Mouse (Mus musculus): ENCODE measurements at regions not wholly inside any gene's neighbourhood (a gene's known extent, or its start where the extent isn't known, plus 50 kb on each side); places are given as distances from the start of the nearest gene placed in this dataset.
A peak's percentile ranks its signal among the peaks of the same experiment; 100 is the strongest.

DNA sequence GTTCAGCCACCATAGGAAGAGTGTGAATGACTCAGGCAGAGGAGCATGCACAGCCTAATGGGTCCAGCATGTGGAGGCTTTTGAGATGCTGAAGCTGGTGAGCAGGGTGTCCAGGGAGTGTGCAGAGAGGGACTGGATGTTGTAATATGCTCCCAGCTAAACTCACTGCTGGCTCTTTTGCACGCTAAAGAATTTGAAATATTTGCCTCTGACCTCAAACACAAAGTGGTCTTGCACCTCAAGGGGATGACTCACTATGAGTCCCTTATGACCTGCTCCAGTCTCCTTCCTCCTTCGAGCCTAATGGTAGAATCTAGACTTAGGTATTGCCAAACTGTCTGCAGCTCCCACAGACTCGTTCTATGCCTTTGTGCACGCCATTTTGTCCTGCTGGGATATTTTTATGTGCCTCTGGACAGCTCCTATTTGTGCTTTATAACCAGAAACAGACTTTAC, 55.0 kb upstream of the Slit3 start:
- DNase-seq (ENCODE audit: inconsistent ontology term) = peak; percentile 83

DNA sequence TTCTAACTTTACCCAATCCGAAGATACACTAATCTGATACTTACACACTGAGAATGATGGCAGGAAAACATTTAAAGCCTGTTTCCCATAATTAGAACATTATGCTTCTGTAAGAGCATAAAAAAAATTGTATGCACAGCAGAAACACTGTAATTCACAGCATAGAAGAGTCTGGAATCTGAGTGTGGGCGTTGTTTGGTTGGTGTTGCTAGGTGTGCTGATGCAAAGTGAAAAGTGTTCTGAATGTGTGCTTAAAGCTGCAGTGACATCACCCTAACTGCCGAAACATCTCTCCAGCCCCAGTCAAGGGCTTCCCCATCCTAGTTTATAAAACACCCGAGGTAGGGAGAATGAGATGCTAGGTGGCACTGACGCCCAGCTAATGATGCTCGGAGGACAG, 63.2 kb upstream of the Slit3 start:
- DNase-seq (ENCODE audit: inconsistent ontology term) = no peak

- DNase-seq (ENCODE audit: inconsistent ontology term) = no peak
Observed at GRCm38 (mm10) chr11:35055496-35056125, 65.4 kb upstream of the Slit3 start.

DNA sequence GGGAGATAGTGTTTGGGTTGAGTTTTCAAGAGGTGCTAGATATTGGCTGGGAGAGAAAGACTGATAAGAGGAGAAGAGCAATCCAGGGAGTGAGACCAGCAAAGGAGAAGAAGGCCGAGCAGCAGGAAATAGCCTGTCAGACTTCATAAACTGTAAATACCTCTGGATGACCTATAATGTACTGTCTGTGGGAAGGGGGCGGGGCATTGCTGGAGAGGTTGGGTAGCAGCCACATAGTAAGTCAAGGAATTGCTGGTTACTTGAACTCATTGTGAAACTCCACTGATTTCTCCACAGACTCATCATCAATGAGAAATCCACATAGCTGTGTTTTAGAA, 67.4 kb upstream of the Slit3 start:
- peak; percentile 40 for DNase-seq (ENCODE audit: inconsistent ontology term)

DNA sequence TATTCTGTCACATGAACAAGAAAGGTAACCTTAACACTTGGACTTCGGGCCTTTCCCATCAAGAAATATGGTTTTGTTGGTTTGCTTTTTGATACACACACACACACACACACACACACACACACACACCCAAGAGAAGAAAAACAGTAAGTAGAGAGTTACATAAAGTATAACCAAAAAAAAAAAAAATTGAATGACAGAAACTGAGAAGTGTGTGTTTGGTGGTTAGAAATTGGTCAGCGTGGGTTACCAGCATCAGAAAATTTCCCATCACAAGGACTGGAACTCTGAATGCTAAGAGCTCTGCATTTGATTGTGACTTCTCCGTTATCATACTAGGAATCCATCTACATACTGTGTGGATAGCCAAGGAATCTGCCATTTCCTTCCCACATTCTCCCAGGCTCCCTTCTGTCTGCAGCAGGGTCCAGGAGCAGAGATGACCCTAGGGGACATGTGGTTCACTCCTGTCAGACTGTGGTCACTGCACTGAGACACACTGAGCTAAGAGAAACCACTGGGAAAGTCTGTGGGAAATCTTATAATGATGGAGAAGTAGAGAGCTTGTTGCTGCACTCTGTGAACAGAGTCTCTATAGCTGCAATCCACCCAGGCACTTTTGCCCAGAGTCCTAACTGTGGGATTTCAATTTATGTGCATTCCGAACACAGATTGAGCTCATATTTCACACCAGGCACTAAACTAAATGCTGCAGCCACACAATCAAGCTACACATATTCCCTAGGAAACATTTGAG, 68.0 kb upstream of the Slit3 start:
- DNase-seq (ENCODE audit: inconsistent ontology term) = no peak

GRCm38 (mm10) chr11:35049663-35050215, 71.3 kb upstream of the Slit3 start:
- no peak for DNase-seq (ENCODE audit: inconsistent ontology term)

DNA sequence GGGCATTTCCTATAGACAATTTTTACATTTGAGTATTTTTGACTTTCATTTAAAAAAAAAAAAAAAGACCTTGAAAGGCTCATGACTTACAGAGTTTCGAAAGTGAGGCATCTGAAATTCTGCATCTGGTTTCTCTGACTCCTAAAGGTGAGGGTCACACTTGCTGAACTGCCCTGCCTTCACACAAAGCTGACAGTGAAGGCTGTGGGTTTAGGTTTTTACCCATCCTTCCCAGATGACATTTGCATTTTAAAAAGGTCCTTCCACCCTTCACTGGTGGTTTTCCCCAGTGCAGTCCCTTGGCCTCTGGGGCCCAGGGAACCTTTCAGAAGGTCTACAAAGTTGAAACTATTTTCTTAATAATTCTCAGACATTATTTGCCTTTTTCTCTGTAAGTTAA, 76.4 kb upstream of the Slit3 start:
- DNase-seq (ENCODE audit: inconsistent ontology term) = no peak

DNA sequence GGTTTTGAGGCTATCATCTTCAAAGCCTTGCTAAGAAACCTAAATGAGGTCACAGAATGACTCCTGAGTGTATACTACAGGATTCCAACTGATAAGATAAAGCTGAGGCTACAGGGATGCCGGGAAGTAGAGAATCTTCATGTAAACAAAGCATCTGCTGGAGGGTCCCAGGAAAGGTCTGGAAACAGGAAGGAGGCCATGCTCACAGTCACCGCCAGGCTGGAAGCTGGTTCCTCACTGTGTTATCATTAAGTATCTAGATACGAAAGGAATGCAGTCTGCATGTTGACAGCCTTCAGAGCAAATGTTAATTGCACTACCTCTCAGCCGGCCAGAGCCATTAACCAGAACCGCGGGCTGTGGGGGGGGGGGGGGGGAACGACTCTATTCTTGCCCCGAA, 96.6 kb upstream of the Slit3 start:
- peak; percentile 4 for DNase-seq (ENCODE audit: inconsistent ontology term)

- no peak for DNase-seq (ENCODE audit: inconsistent ontology term)
Observed at GRCm38 (mm10) chr11:35023813-35024212, 97.2 kb upstream of the Slit3 start.

DNA sequence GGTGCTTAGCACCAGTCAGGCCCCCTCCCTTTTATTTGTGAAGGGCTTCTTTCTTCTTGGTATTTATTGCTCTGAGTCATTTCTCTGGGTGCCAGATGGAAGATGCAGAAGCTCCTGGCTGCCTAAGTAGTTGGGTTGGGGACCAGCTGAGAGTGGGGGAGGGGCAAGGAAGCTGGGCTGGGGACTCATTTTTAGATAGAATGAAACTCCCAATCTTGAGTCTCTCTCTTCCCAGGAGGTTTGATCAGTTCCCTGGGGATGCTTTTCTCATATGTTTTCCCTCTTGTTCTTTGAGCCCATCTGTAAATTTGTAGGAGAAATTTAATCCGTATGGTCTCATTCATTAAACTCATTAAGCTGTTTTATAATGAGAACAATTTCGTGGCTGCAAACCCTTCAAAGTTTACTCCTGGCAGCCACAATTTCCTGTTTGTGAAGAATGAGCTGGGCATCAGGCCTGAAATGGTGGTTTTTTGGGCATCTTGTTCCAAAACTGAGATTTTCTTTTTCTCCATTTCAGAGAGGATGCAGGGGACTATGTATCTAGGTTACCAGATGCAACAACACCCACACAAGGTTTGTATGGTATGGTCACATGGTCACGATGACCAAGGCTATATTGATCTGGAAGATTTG, 98.9 kb upstream of the Slit3 start:
- peak; percentile 64 for DNase-seq (ENCODE audit: inconsistent ontology term)

GRCm38 (mm10) chr11:35016998-35017397, 104.0 kb upstream of the Slit3 start:
- no peak for DNase-seq (ENCODE audit: inconsistent ontology term)

DNA sequence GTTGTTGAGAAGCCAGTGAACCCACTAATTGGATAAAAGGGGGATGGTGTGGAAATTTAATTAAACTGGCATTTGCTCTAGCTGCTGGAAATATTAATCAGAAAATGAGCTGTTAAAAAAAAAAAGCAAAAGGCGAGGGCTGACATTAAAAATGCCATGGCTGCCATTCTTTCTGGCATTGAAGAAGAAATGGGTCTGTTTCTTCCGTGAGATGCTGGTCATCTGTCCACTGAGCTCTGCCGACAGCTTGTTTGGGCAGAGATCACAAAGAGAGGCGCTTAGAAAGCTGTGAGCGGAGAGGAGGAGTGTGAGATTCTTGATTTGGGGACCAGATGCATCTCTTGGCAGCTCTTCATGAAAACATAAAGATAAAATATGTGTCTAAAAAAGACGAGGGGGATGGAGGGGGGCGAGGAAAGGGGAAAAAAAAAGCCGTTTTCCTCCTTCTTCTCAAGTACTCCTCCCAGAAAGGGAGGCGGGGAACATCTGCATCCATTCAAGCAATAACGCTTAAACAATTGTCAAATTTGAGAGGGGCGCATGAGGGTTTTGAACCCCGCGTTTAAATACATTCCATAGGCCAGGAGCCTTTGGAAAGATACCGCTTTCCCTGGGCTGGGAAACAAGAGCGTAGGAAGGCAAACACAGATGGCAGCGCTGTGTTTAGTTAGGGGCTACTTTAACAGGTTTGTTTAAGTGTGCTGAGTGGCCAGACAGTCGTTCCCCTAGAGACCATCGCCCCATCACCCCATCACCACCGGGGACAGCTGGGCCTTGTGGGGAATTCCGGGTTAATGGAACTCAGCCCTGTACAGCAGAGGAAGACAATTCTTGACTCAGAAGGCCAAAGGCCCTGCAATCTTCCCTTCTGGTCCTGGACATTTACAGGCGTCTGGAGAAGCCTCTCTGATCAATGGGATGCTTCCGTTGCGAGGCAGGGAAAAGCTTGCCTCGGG, 109.2 kb upstream of the Slit3 start:
- DNase-seq (ENCODE audit: inconsistent ontology term) = peak; percentile 22

- DNase-seq (ENCODE audit: inconsistent ontology term) = no peak
Observed at GRCm38 (mm10) chr11:35006773-35007567, 114.1 kb upstream of the Slit3 start.

DNA sequence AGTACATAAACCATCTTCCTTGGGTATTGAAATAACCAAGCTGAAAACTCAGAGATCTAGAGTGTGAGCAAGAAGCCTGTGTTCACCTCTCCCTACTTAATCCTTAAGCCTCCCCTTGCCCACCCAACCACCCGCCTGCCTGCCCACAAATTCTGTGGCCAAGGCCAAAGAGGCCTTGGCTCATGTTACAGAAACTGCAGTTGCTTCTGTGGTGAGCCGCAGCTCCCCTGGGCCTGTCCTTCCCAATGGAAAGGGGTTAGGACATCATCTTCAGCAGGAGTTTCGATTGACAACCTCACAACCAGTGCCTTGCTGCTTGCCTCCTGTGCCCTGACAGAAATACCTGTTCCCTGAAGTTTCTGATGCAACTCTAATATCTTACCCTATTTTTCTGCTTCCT, 115.9 kb upstream of the Slit3 start:
- no peak for DNase-seq (ENCODE audit: inconsistent ontology term)

- no peak for DNase-seq (ENCODE audit: inconsistent ontology term)
Observed at GRCm38 (mm10) chr11:35004431-35004830, 116.6 kb upstream of the Slit3 start.

DNA sequence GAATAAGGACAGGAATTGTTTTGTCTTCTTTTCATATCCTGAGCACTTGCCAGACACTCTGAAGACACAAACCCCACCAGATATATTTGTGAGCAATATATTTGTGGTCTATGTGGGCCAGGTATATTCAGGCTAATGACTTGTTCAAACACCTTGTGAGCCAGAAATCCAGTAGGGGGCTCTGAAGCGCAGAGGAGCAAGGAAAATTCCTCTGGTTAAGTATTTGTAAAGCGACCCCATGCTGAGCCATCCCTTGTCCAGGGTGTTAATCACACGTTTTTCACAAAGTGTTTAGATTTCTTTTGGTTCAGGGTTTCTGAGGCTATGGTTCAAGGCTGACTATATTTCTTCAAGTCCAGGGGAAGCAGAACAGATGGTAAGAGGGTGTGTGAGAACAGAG, 117.1 kb upstream of the Slit3 start:
- no peak for DNase-seq (ENCODE audit: inconsistent ontology term)

GRCm38 (mm10) chr11:34997906-34998305, 123.1 kb upstream of the Slit3 start:
- no peak for DNase-seq (ENCODE audit: inconsistent ontology term)

DNA sequence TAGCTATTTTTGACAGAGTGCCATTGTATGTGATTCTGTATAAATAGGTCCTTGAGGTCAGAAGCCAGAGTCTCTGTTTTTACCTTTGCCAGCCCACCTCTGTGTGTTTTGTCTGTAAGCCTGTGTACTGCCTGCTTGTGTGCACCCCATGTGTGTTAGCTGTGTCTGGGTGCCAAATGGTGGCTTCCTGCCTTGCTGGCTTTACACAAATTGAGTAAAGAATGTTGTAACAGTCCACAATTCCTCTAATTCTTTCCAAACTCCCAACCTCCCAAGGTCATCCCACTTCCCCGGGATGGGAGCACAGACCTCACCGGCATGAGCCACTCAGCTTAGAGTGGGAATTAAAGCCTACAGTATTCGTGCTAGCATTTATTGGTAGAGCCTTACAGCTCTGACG, 125.5 kb upstream of the Slit3 start:
- DNase-seq (ENCODE audit: inconsistent ontology term) = no peak

DNA sequence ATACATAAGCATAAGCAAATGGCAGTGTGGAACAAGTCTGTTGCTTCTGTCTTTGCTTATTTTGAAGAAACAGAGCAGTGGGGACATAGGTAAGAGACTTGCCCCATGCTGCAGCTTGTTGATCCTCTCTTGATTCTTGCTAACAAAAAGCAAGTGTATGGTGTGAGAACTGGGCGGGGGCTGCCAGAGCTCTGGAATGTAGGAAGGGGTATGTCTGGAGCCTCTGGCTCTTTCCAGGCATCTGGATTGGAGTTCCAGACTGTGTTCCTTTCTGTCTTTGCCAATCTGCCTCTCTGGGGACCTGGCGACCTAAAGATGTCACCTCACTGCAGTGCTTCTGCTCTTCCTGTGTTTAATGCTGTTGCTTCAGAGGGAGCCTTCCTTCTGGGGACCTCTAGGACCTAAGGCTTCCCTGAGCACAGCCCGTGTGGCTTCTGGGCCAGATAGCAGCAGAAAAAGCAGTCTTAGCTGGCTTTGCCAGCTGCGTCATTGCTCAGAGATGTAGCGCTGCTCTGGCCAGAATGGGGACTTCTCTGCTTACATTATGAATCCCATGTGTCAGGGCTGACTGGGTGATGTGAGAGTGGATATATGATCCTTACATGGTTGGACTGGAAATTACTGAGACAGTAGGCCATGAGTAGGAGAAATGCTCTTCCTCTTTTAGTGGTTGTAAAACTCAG, 138.1 kb upstream of the Slit3 start:
- DNase-seq (ENCODE audit: inconsistent ontology term) = no peak

GRCm38 (mm10) chr11:34980210-34980609, 140.8 kb upstream of the Slit3 start:
- DNase-seq (ENCODE audit: inconsistent ontology term) = no peak
